Mouse (Mus musculus): ENCODE data around the gene Tenm4.

GRCm38 (mm10) chr7:96778601-96778969 is 607.5 kb downstream of the Tenm4 start:
- TF ChIP-seq CTCF (IDR thresholded peaks at IDR 0.05; ENCODE audit: extremely low read depth, insufficient read length, insufficient replicate concordance, low read depth, low read length) = no peak; the same call in 1 of the 2 replicates
- TF ChIP-seq POLR2A (IDR thresholded peaks at IDR 0.05; ENCODE audit: low read depth, low read length) = no peak
